Mouse (Mus musculus): ENCODE results near the gene AI467606.
"Not testable (repeated sequence)": the region's sequence is repeated elsewhere in the genome, so short reads cannot be mapped to it uniquely, and the experiment has no call there.

Gene AI467606

GRCm38 (mm10) chr7:127091114-127091896 is at the start of gene AI467606:
Gene AI467606 (plus strand): TSS chr7:127091359.
- no peak for DNase-seq

- DNase-seq, result peak; percentile 90 to 92
Observed at GRCm38 (mm10) chr7:127041851-127042672, 49.1 kb upstream of the AI467606 start, which contains the start of gene Kif22. Gene Kif22 (minus strand): TSS chr7:127042471.

GRCm38 (mm10) chr7:127055026-127055585 is 36.1 kb upstream of the AI467606 start:
- no peak for DNase-seq

GRCm38 (mm10) chr7:127065538-127065937 is 25.6 kb upstream of the AI467606 start:
- no peak for DNase-seq

- DNase-seq, result no peak
Observed at GRCm38 (mm10) chr7:127066317-127066716, 24.8 kb upstream of the AI467606 start.

- no peak for DNase-seq
Observed at GRCm38 (mm10) chr7:127070871-127071413, 20.2 kb upstream of the AI467606 start.

- no peak for DNase-seq
Observed at GRCm38 (mm10) chr7:127073221-127073620, 17.9 kb upstream of the AI467606 start.

- DNase-seq, result no peak
Observed at GRCm38 (mm10) chr7:127076188-127076587, 15.0 kb upstream of the AI467606 start.

- no peak for DNase-seq
Observed at GRCm38 (mm10) chr7:127077692-127078091, 13.5 kb upstream of the AI467606 start.

- DNase-seq, result no peak
Observed at GRCm38 (mm10) chr7:127080045-127080444, 11.1 kb upstream of the AI467606 start.

GRCm38 (mm10) chr7:127082271-127082670 is 8.9 kb upstream of the AI467606 start:
- no peak for DNase-seq

GRCm38 (mm10) chr7:127082995-127083394 is 8.2 kb upstream of the AI467606 start:
- DNase-seq, result no peak

GRCm38 (mm10) chr7:127083689-127084088 is 7.5 kb upstream of the AI467606 start:
- no peak for DNase-seq

GRCm38 (mm10) chr7:127084794-127085193 is 6.4 kb upstream of the AI467606 start:
- no peak for DNase-seq

- DNase-seq, result not testable (repeated sequence)
Observed at GRCm38 (mm10) chr7:127085751-127086150, 5.4 kb upstream of the AI467606 start.

- not testable (repeated sequence) for DNase-seq
Observed at GRCm38 (mm10) chr7:127087278-127088010, 3.7 kb upstream of the AI467606 start, which contains the start of gene Zg16. Gene Zg16 (minus strand): TSS chr7:127087328.

- DNase-seq, result no peak
Observed at GRCm38 (mm10) chr7:127088083-127088482, 3.1 kb upstream of the AI467606 start.

- no peak for DNase-seq
Observed at GRCm38 (mm10) chr7:127088901-127089845, 2.0 kb upstream of the AI467606 start.

GRCm38 (mm10) chr7:127090154-127091113 is 725 bp upstream of the AI467606 start:
- no peak for DNase-seq

GRCm38 (mm10) chr7:127093914-127094313 is 2.8 kb downstream of the AI467606 start:
- no peak for DNase-seq
